Mouse (Mus musculus): Measurements from ENCODE around the gene Ska3. TPM values are rescaled to one million over a fixed set of nuclear protein-coding genes. Genes with fewer than 3 reads are reported as not detected.
"Not testable (repeated sequence)": the region's sequence is repeated elsewhere in the genome, so short reads cannot be mapped to it uniquely, and the experiment has no call there.

Ska3 gene
- 26.9 and 27.5 TPM in 2 replicates for polyA plus RNA-seq (2015; fragmentation: Nextera tagmentation; extraction: Ambion mirVana)

- peak within 1 kb of the TSS; percentile 81 for H3K4me2 ChIP-seq
- ATAC-seq (ENCODE audit: insufficient number of reproducible peaks, low FRiP score, low TSS enrichment, low read depth): peak; percentile 88
- peaks cover 15% of the 10 kb centered on the region for H3K36me3 ChIP-seq
- peak within 1 kb of the TSS; percentile 93 for H3K9ac ChIP-seq
- peaks cover 14% of the 10 kb centered on the region for H3K4me1 ChIP-seq
- H3K4me3 ChIP-seq: peak within 1 kb of the TSS; percentile 92
- no peaks in the 10 kb centered on the region for H3K9me3 ChIP-seq
- H3K27ac ChIP-seq: peak within 1 kb of the TSS; percentile 95
- H3K27me3 ChIP-seq: no peaks in the 10 kb centered on the region
- under 1% methylated on average over 96 of the region's 96 CpGs for WGBS
Measured at GRCm38 (mm10) chr14:57825788-57826751, at the start of gene Ska3, which contains the start of gene Mrpl57. TSS of gene Ska3 (minus strand) at chr14:57826185. TSS of gene Mrpl57 (plus strand) at chr14:57826234.

DNA sequence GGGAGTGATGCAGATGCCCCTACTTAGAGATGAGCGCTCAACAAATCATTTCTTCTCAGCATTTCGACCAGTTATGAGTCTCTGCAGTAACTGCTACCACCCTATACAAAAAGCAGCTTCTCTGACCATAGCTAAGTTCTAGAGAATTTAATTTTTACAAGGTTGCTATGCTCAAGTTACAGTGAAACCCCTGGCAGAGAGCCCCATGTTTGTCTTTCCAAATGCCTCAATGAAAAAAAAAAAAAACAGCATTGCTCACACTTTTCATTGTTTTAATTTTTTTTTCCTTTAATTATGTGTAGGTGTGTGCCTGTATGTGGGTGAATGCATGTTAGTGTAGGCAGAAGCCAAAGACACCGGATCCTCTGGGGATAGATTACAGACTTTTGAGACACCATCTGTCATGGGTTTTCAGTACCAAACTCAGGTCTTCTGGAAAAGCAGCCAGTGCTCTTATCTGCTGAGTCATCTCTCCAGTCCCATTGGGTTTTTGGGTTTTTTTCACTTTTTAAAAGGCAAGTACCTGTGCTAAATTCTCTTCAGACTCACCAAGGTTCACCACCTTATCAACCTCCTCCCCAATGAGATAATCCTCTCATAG lies 40.8 kb upstream of the Ska3 start:
- Histone ChIP-seq H3K9ac (no peak overlapping the region), H3K9me3 (no peaks in the 10 kb centered on the region), H3K4me2 (no peak overlapping the region), H3K27ac (no peak overlapping the region), H3K27me3 (no peaks in the 10 kb centered on the region), H3K4me1 (no peaks in the 10 kb centered on the region), H3K4me3 (no peak overlapping the region), H3K36me3 (peaks cover 54% of the 10 kb centered on the region)
- WGBS: 83% methylated on average over 3 of the region's 3 CpGs
- ATAC-seq (ENCODE audit: insufficient number of reproducible peaks, low FRiP score, low TSS enrichment, low read depth): no peak

DNA sequence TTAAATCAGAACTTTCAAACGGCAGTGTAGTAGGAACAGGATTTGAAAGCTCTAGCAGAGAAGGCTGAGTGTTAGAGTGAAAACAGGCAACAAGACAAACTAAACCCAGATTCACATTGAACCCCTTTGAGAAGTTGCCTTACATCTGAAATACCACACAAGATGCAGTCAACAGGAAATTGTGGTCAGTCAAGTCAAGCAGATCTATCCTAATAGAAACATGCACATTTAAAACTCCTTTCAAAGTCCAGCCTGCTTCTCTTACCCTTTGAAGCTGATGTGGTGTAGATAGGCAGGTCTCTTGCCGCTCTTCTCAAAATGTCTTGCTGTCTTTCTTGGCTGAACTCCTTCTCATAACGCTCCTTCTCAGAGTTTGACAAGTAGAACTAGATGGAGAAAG lies 39.3 kb upstream of the Ska3 start:
- Histone ChIP-seq H3K4me3 (no peak overlapping the region), H3K9me3 (no peaks in the 10 kb centered on the region), H3K9ac (no peak overlapping the region), H3K36me3 (peaks cover 61% of the 10 kb centered on the region), H3K27me3 (no peaks in the 10 kb centered on the region), H3K27ac (no peak overlapping the region), H3K4me1 (no peaks in the 10 kb centered on the region), H3K4me2 (no peak overlapping the region)
- 87% methylated on average over 3 of the region's 3 CpGs for WGBS
- no peak for ATAC-seq (ENCODE audit: insufficient number of reproducible peaks, low FRiP score, low TSS enrichment, low read depth)

DNA sequence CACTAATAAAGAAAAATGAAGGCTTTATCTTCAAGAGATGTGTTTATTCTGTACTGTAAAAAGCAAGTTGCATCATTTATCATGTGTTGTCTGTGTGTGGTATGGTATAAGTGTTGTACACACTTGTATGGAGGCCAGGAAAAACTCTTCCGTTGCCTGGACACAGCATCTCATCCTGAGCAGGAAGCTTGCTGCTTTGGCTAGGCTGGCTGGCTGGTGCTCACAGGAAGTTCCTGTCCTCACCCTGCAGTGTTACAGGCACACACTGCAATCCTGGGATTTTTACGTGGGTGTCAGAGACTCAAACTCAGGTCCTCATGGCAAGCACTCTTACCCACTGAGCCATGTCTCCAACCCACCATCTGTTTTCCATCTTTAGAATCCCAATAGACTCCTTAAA lies 37.1 kb upstream of the Ska3 start:
- Histone ChIP-seq H3K36me3 (peaks cover 56% of the 10 kb centered on the region), H3K4me2 (no peak overlapping the region), H3K27me3 (no peaks in the 10 kb centered on the region), H3K27ac (no peak overlapping the region), H3K9ac (no peak overlapping the region), H3K4me1 (no peaks in the 10 kb centered on the region), H3K4me3 (no peak overlapping the region), H3K9me3 (no peaks in the 10 kb centered on the region)
- WGBS: 57% methylated on average over 2 of the region's 2 CpGs
- no peak for ATAC-seq (ENCODE audit: insufficient number of reproducible peaks, low FRiP score, low TSS enrichment, low read depth)

GRCm38 (mm10) chr14:57861987-57862412 lies 36.0 kb upstream of the Ska3 start:
- 84% methylated on average over 4 of the region's 4 CpGs for WGBS
- H3K27ac ChIP-seq: no peak overlapping the region
- peaks cover 56% of the 10 kb centered on the region for H3K36me3 ChIP-seq
- no peaks in the 10 kb centered on the region for H3K27me3 ChIP-seq
- H3K9ac ChIP-seq: no peak overlapping the region
- ATAC-seq (ENCODE audit: insufficient number of reproducible peaks, low FRiP score, low TSS enrichment, low read depth): no peak
- no peak overlapping the region for H3K4me2 ChIP-seq
- H3K9me3 ChIP-seq: no peaks in the 10 kb centered on the region
- no peaks in the 10 kb centered on the region for H3K4me1 ChIP-seq
- H3K4me3 ChIP-seq: no peak overlapping the region

DNA sequence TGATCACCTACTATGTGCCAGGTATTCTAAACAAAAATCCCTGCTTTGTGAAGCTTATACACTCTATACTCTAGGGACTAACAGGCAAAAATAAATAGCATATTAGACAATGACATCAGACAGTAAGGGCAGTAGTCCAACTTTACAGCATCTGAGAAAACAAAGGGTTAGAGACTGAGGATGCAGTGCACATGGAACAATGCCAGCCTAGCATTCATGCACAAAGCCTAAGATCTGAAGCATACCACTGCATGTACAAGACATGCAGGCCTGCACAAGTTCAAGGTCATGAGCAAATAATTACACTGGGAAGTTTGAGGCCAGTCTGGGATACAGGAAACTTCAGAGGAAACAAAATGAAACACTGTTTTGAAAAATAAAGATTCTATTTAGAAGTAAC lies 33.5 kb upstream of the Ska3 start:
- H3K9me3 ChIP-seq: no peaks in the 10 kb centered on the region
- no peak overlapping the region for H3K4me3 ChIP-seq
- no peak for ATAC-seq (ENCODE audit: insufficient number of reproducible peaks, low FRiP score, low TSS enrichment, low read depth)
- peaks cover 52% of the 10 kb centered on the region for H3K36me3 ChIP-seq
- H3K9ac ChIP-seq: no peak overlapping the region
- no peaks in the 10 kb centered on the region for H3K27me3 ChIP-seq
- H3K4me2 ChIP-seq: no peak overlapping the region
- no peaks in the 10 kb centered on the region for H3K4me1 ChIP-seq
- no peak overlapping the region for H3K27ac ChIP-seq

DNA sequence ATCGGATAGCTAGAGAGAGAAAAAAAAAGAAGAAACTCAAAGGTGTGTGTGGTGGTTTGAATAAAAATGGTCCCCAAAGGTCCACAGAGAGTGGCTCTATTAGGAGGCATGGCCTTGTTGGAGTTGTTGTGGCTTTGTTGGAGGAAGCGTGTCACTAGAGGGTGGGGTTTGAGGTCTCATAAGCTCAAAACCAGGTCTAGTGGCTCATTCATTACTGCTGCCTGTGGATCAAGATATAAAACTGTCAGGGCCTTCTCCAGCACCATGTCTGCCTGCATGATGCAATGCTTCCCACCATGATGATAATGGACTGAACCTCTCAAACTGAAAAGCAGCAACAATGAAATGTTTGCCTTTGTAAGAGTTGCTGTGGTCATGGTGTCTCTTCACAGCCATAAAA lies 32.6 kb upstream of the Ska3 start:
- Histone ChIP-seq H3K4me3 (no peak overlapping the region), H3K27me3 (no peaks in the 10 kb centered on the region), H3K36me3 (peaks cover 43% of the 10 kb centered on the region), H3K4me2 (no peak overlapping the region), H3K27ac (no peak overlapping the region), H3K4me1 (no peaks in the 10 kb centered on the region), H3K9me3 (no peaks in the 10 kb centered on the region), H3K9ac (no peak overlapping the region)
- ATAC-seq (ENCODE audit: insufficient number of reproducible peaks, low FRiP score, low TSS enrichment, low read depth): no peak
- WGBS: 90% methylated on average over 2 of the region's 2 CpGs

- H3K4me2 ChIP-seq; H3K27me3 ChIP-seq; H3K27ac ChIP-seq; H3K9ac ChIP-seq; ATAC-seq (ENCODE audit: insufficient number of reproducible peaks, low FRiP score, low TSS enrichment, low read depth); H3K4me3 ChIP-seq; H3K9me3 ChIP-seq; H3K4me1 ChIP-seq: not testable (repeated sequence)
- H3K36me3 ChIP-seq: peaks cover 40% of the 10 kb centered on the region
Measured at GRCm38 (mm10) chr14:57856037-57856436, 30.1 kb upstream of the Ska3 start.

GRCm38 (mm10) chr14:57852961-57853360 lies 27.0 kb upstream of the Ska3 start:
- no peak for ATAC-seq (ENCODE audit: insufficient number of reproducible peaks, low FRiP score, low TSS enrichment, low read depth)
- Histone ChIP-seq H3K27ac (no peak overlapping the region), H3K4me3 (no peak overlapping the region), H3K9ac (no peak overlapping the region), H3K4me2 (no peak overlapping the region), H3K9me3 (no peaks in the 10 kb centered on the region), H3K4me1 (no peaks in the 10 kb centered on the region), H3K36me3 (peaks cover 29% of the 10 kb centered on the region), H3K27me3 (no peaks in the 10 kb centered on the region)
- WGBS: 96% methylated on average over 2 of the region's 2 CpGs

GRCm38 (mm10) chr14:57850330-57850729 lies 24.3 kb upstream of the Ska3 start:
- ATAC-seq (ENCODE audit: insufficient number of reproducible peaks, low FRiP score, low TSS enrichment, low read depth): no peak
- H3K4me1 ChIP-seq: no peaks in the 10 kb centered on the region
- no peaks in the 10 kb centered on the region for H3K27me3 ChIP-seq
- no peak overlapping the region for H3K9ac ChIP-seq
- H3K4me2 ChIP-seq: no peak overlapping the region
- 67% methylated on average over 3 of the region's 3 CpGs for WGBS
- peaks cover 29% of the 10 kb centered on the region for H3K36me3 ChIP-seq
- H3K9me3 ChIP-seq: no peaks in the 10 kb centered on the region
- H3K4me3 ChIP-seq: no peak overlapping the region
- no peak overlapping the region for H3K27ac ChIP-seq

DNA sequence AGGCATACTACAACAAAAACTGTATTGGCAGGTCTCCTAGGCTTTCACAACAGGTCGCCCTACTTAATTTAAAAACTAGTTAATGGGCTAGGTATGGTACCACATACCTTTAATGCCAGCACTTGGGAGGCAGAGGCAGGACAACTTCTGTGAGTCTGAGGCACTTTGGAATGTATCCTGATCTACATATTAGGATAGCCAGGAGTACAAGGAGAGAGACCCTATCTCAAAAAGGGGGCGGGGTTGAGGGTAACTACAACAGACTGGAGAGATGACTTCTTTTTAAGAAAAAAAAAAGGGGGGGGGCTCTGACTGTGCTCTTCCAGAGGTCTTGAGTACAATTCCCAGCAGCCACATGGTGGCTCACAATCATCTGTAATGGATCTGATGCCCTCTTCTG lies 22.7 kb upstream of the Ska3 start:
- Histone ChIP-seq H3K4me2 (no peak overlapping the region), H3K9me3 (no peaks in the 10 kb centered on the region), H3K4me1 (no peaks in the 10 kb centered on the region), H3K4me3 (no peak overlapping the region), H3K36me3 (peaks cover 40% of the 10 kb centered on the region), H3K27me3 (no peaks in the 10 kb centered on the region), H3K9ac (no peak overlapping the region), H3K27ac (no peak overlapping the region)
- WGBS: 95% methylated on average over 2 of the region's 2 CpGs
- no peak for ATAC-seq (ENCODE audit: insufficient number of reproducible peaks, low FRiP score, low TSS enrichment, low read depth)

GRCm38 (mm10) chr14:57848061-57848460 lies 22.1 kb upstream of the Ska3 start:
- not testable (repeated sequence) for H3K4me1 ChIP-seq; ATAC-seq (ENCODE audit: insufficient number of reproducible peaks, low FRiP score, low TSS enrichment, low read depth); H3K27ac ChIP-seq; H3K9ac ChIP-seq; H3K27me3 ChIP-seq; H3K4me2 ChIP-seq; H3K9me3 ChIP-seq; H3K4me3 ChIP-seq
- WGBS: 85% methylated on average over 5 of the region's 5 CpGs
- H3K36me3 ChIP-seq: peaks cover 36% of the 10 kb centered on the region
